Mouse (Mus musculus): Measurements from ENCODE around the gene Tmprss7. TPM values are rescaled to one million over a fixed set of nuclear protein-coding genes. Genes with fewer than 3 reads are reported as not detected.

Tmprss7 gene
- total and polyA plus RNA-seq, 3 experiments: not detected

GRCm38 (mm10) chr16:45684815-45685214 is 8.6 kb downstream of the Tmprss7 start:
- peak; percentile 92 for TF ChIP-seq RAD21 (IDR thresholded peaks at IDR 0.05; ENCODE audit: low read depth, low read length)
- TF ChIP-seq IRF4 (IDR thresholded peaks at IDR 0.05; ENCODE audit: low read depth, low read length): 0 out of 2 replicates have a peak, but pooled peaks have one; percentile 39
- no peak for TF ChIP-seq PAX5 (IDR thresholded peaks at IDR 0.05; ENCODE audit: low read length)
- TF ChIP-seq GABPA (IDR thresholded peaks at IDR 0.05; ENCODE audit: insufficient replicate concordance, low read depth, low read length): no peak
- peak; percentile 58; the same call in 1 of the 2 replicates for TF ChIP-seq ZC3H11A (IDR thresholded peaks at IDR 0.05; ENCODE audit: low read depth, low read length)
- no peak; the same call in 1 of the 2 replicates for TF ChIP-seq MXI1 (IDR thresholded peaks at IDR 0.05; ENCODE audit: low read depth, low read length)
- TF ChIP-seq JUND (conservative IDR thresholded peaks at IDR 0.05; ENCODE audit: low read depth, low read length): 0 out of 2 replicates have a peak, but pooled peaks have one; percentile 12
- no peak for TF ChIP-seq RCOR1 (conservative IDR thresholded peaks at IDR 0.05; ENCODE audit: low read depth, low read length)
- no peak for TF ChIP-seq HCFC1 (IDR thresholded peaks at IDR 0.05; ENCODE audit: low read depth, low read length)
- TF ChIP-seq MAFK (IDR thresholded peaks at IDR 0.05; ENCODE audit: insufficient replicate concordance, low read length): no peak
- no peak; the same call in 1 of the 2 replicates for TF ChIP-seq USF2 (conservative IDR thresholded peaks at IDR 0.05; ENCODE audit: low read depth, low read length)
- TF ChIP-seq BHLHE40 (IDR thresholded peaks at IDR 0.05; ENCODE audit: low read depth, low read length): no peak
- TF ChIP-seq MAZ (IDR thresholded peaks at IDR 0.05; ENCODE audit: low read depth, low read length): no peak
- TF ChIP-seq CHD1 (IDR thresholded peaks at IDR 0.05; ENCODE audit: low read depth, low read length): no peak
- no peak for TF ChIP-seq JUN (IDR thresholded peaks at IDR 0.05; ENCODE audit: insufficient read depth, low read depth, low read length)
- peak; percentile 15; the same call in 1 of the 2 replicates for TF ChIP-seq USF1 (IDR thresholded peaks at IDR 0.05; ENCODE audit: low read depth, low read length)
- TF ChIP-seq NELFE (IDR thresholded peaks at IDR 0.05; ENCODE audit: low read depth, low read length): no peak
- TF ChIP-seq ZMIZ1 (IDR thresholded peaks at IDR 0.05; ENCODE audit: low read depth, low read length): no peak
- TF ChIP-seq SMC3 (IDR thresholded peaks at IDR 0.05; ENCODE audit: low read depth, low read length): peak; percentile 84
- TF ChIP-seq ETS1 (conservative IDR thresholded peaks at IDR 0.05; ENCODE audit: low read depth, low read length): no peak
- no peak for TF ChIP-seq SIN3A (IDR thresholded peaks at IDR 0.05; ENCODE audit: low read length)
- no peak for TF ChIP-seq MAX (IDR thresholded peaks at IDR 0.05; ENCODE audit: low read length)
- TF ChIP-seq MYC (IDR thresholded peaks at IDR 0.05; ENCODE audit: low read depth, low read length): no peak
- no peak for TF ChIP-seq KAT2A (IDR thresholded peaks at IDR 0.05; ENCODE audit: insufficient replicate concordance, low read length)
- no peak for TF ChIP-seq NRF1 (IDR thresholded peaks at IDR 0.05; ENCODE audit: low read depth, low read length)
- no peak for TF ChIP-seq POLR2A (IDR thresholded peaks at IDR 0.05; ENCODE audit: low read depth, low read length)
- TF ChIP-seq TCF12 (IDR thresholded peaks at IDR 0.05; ENCODE audit: low read depth, low read length): no peak
- TF ChIP-seq CHD2 (IDR thresholded peaks at IDR 0.05; ENCODE audit: low read length): no peak
- TF ChIP-seq E2F4 (IDR thresholded peaks at IDR 0.05; ENCODE audit: insufficient replicate concordance, low read depth, low read length): no peak
- no peak for TF ChIP-seq POLR2AphosphoS2 (IDR thresholded peaks at IDR 0.05; ENCODE audit: low read depth, low read length)
- TF ChIP-seq TBP (conservative IDR thresholded peaks at IDR 0.05; ENCODE audit: low read depth, low read length): no peak
- no peak for TF ChIP-seq ELF1 (IDR thresholded peaks at IDR 0.05; ENCODE audit: low read depth, low read length)
- TF ChIP-seq ZNF384 (IDR thresholded peaks at IDR 0.05; ENCODE audit: low read depth, low read length): peak; percentile 65
- no peak for TF ChIP-seq MEF2A (IDR thresholded peaks at IDR 0.05; ENCODE audit: borderline replicate concordance, low read depth, low read length)
- peak; percentile 82 to 97 for TF ChIP-seq CTCF (conservative IDR thresholded peaks at IDR 0.05 in 1 of 2, IDR thresholded peaks at IDR 0.05 in 1 of 2; ENCODE audit: low read depth in 2 of 2, low read length in 2 of 2)
- peak; percentile 71 for DNase-seq (ENCODE audit: extremely low read depth)
- H3K9me3 ChIP-seq (replicated peaks; ENCODE audit: low read length): no peaks in the 10 kb centered on the region
- peaks cover 0 to 2% of the 10 kb centered on the region in 2 experiments; a peak in 1 of 4 replicates for H3K4me1 ChIP-seq (ENCODE audit: control insufficient read depth in 1 of 2, insufficient read depth in 2 of 2)
- no peak overlapping the region; the same call in 1 of the 2 replicates for H3K4me2 ChIP-seq (ENCODE audit: insufficient read depth, low read depth, poor library complexity, severe bottlenecking)
- no peaks in the 10 kb centered on the region for H3K79me2 ChIP-seq (replicated peaks; ENCODE audit: control insufficient read depth, extremely low read depth, insufficient read depth, poor library complexity, severe bottlenecking)
- in situ Hi-C loops (cut with MboI; ENCODE audit: low pct_ligation_motif_present, low pct_unique_long_range_greater_than_20kb, low sequenced_read_pairs) (no loop called here), dilution Hi-C loops (cut with MboI; ENCODE audit: extremely low pct_ligation_motif_present, extremely low pct_unique_long_range_greater_than_20kb, low sequenced_read_pairs) (no loop called here)
- H3K9ac ChIP-seq (ENCODE audit: insufficient read depth, low read depth): no peak overlapping the region
- H3K27ac ChIP-seq (ENCODE audit: insufficient read depth, low read depth): no peak overlapping the region
- no peaks in the 10 kb centered on the region for H3K36me3 ChIP-seq (replicated peaks in 1 of 2; ENCODE audit: control insufficient read depth in 1 of 2, insufficient read depth in 1 of 2, low read length in 1 of 2)
- H3K27me3 ChIP-seq (replicated peaks): no peaks in the 10 kb centered on the region
- H3K4me3 ChIP-seq (replicated peaks in 1 of 3; ENCODE audit: low read depth in 2 of 3, low read length in 2 of 3, poor library complexity in 1 of 3): no peak overlapping the region

Data from CH12.LX (cell line).